Mouse (Mus musculus): ENCODE measurements around the gene Natd1. TPM values are rescaled to one million over a fixed set of nuclear protein-coding genes. Genes with fewer than 3 reads are reported as not detected.
"Not testable (repeated sequence)": the region's sequence is repeated elsewhere in the genome, so short reads cannot be mapped to it uniquely, and the experiment has no call there.

Natd1 gene
- polyA plus RNA-seq, 1 experiment from 2014 or later, result 23.9 TPM

GRCm38 (mm10) chr11:60880559-60880958 is 34.0 kb downstream of the Natd1 start:
- Histone ChIP-seq H3K9ac (replicated peaks) (no peak overlapping the region), H3K4me2 (no peak overlapping the region), H3K9me3 (replicated peaks) (no peaks in the 10 kb centered on the region), H3K27ac (replicated peaks) (no peak overlapping the region), H3K36me3 (no peaks in the 10 kb centered on the region), H3K27me3 (replicated peaks) (no peaks in the 10 kb centered on the region), H3K4me3 (replicated peaks) (no peak overlapping the region), H3K4me1 (peaks cover 34% of the 10 kb centered on the region)
- 84% methylated on average over 4 of the region's 4 CpGs for WGBS
- no peak for ATAC-seq (ENCODE audit: low FRiP score)

GRCm38 (mm10) chr11:60879423-60879822 is 35.1 kb downstream of the Natd1 start:
- Histone ChIP-seq H3K9ac (replicated peaks) (peak overlapping the region; percentile 69), H3K36me3 (no peaks in the 10 kb centered on the region), H3K27ac (replicated peaks) (peak overlapping the region; percentile 93), H3K4me3 (replicated peaks) (peak overlapping the region; percentile 100), H3K4me2 (peak overlapping the region; percentile 75), H3K9me3 (replicated peaks) (no peaks in the 10 kb centered on the region), H3K4me1 (peaks cover 45% of the 10 kb centered on the region), H3K27me3 (replicated peaks) (no peaks in the 10 kb centered on the region)
- ATAC-seq (ENCODE audit: low FRiP score), result no peak
- WGBS, result 2% methylated on average over 11 of the region's 11 CpGs

GRCm38 (mm10) chr11:60878675-60879294 is 35.8 kb downstream of the Natd1 start, which contains the start of gene Tmem11:
Gene Tmem11 (minus strand): TSS chr11:60879272.
- Histone ChIP-seq H3K4me1 (peaks cover 50% of the 10 kb centered on the region), H3K27me3 (replicated peaks) (no peaks in the 10 kb centered on the region), H3K4me2 (peak within 1 kb of the TSS; percentile 75), H3K36me3 (no peaks in the 10 kb centered on the region), H3K27ac (replicated peaks) (peak within 1 kb of the TSS; percentile 93), H3K4me3 (replicated peaks) (peak within 1 kb of the TSS; percentile 100), H3K9me3 (replicated peaks) (no peaks in the 10 kb centered on the region), H3K9ac (replicated peaks) (peak within 1 kb of the TSS; percentile 89)
- peak; percentile 99 for ATAC-seq (ENCODE audit: low FRiP score)
- under 1% methylated on average over 62 of the region's 62 CpGs for WGBS

GRCm38 (mm10) chr11:60878056-60878612 is 36.4 kb downstream of the Natd1 start:
- Histone ChIP-seq H3K9ac (replicated peaks) (peak overlapping the region; percentile 89), H3K27me3 (replicated peaks) (no peaks in the 10 kb centered on the region), H3K27ac (replicated peaks) (peak overlapping the region; percentile 93), H3K9me3 (replicated peaks) (no peaks in the 10 kb centered on the region), H3K4me3 (replicated peaks) (peak overlapping the region; percentile 100), H3K36me3 (no peaks in the 10 kb centered on the region), H3K4me1 (peaks cover 54% of the 10 kb centered on the region), H3K4me2 (peak overlapping the region; percentile 75)
- peak; percentile 67 for ATAC-seq (ENCODE audit: low FRiP score)
- 1% methylated on average over 49 of the region's 52 CpGs for WGBS

GRCm38 (mm10) chr11:60873101-60873500 is 41.4 kb downstream of the Natd1 start:
- H3K27ac ChIP-seq (replicated peaks), result no peak overlapping the region
- H3K4me1 ChIP-seq, result peaks cover 45% of the 10 kb centered on the region
- 0 out of 2 replicates have a peak, but pooled peaks cover 3% of the 10 kb centered on the region for H3K36me3 ChIP-seq
- ATAC-seq (ENCODE audit: low FRiP score), result no peak
- no peak overlapping the region for H3K4me2 ChIP-seq
- 90% methylated on average over 6 of the region's 6 CpGs for WGBS
- H3K9ac ChIP-seq (replicated peaks), result no peak overlapping the region
- no peak overlapping the region for H3K4me3 ChIP-seq (replicated peaks)
- no peaks in the 10 kb centered on the region for H3K27me3 ChIP-seq (replicated peaks)
- no peaks in the 10 kb centered on the region for H3K9me3 ChIP-seq (replicated peaks)

- peaks cover 38% of the 10 kb centered on the region for H3K4me1 ChIP-seq
- H3K36me3 ChIP-seq, result 0 out of 2 replicates have a peak, but pooled peaks cover 3% of the 10 kb centered on the region
- no peaks in the 10 kb centered on the region for H3K9me3 ChIP-seq (replicated peaks)
- H3K9ac ChIP-seq (replicated peaks), result no peak overlapping the region
- whole genome bisulfite sequencing, result 78% methylated on average over 4 of the region's 4 CpGs
- H3K4me2 ChIP-seq, result no peak overlapping the region
- H3K4me3 ChIP-seq (replicated peaks), result no peak overlapping the region
- no peaks in the 10 kb centered on the region for H3K27me3 ChIP-seq (replicated peaks)
- no peak for ATAC-seq (ENCODE audit: low FRiP score)
- H3K27ac ChIP-seq (replicated peaks), result no peak overlapping the region
Measured at GRCm38 (mm10) chr11:60871409-60871808, 43.1 kb downstream of the Natd1 start.

GRCm38 (mm10) chr11:60869471-60869870 is 45.1 kb downstream of the Natd1 start:
- not testable (repeated sequence) for H3K4me3 ChIP-seq (replicated peaks); H3K9ac ChIP-seq (replicated peaks); ATAC-seq (ENCODE audit: low FRiP score); H3K27ac ChIP-seq (replicated peaks); H3K9me3 ChIP-seq (replicated peaks); H3K27me3 ChIP-seq (replicated peaks); H3K4me2 ChIP-seq
- Histone ChIP-seq H3K4me1 (peaks cover 19% of the 10 kb centered on the region), H3K36me3 (peaks cover 11% of the 10 kb centered on the region)
- WGBS, result 96% methylated on average over 6 of the region's 6 CpGs

GRCm38 (mm10) chr11:60867904-60868303 is 46.6 kb downstream of the Natd1 start:
- H3K27me3 ChIP-seq (replicated peaks), result no peaks in the 10 kb centered on the region
- no peak overlapping the region for H3K4me3 ChIP-seq (replicated peaks)
- WGBS, result 47% methylated on average over 8 of the region's 8 CpGs
- H3K9ac ChIP-seq (replicated peaks), result no peak overlapping the region
- H3K9me3 ChIP-seq (replicated peaks), result no peaks in the 10 kb centered on the region
- H3K36me3 ChIP-seq, result peaks cover 27% of the 10 kb centered on the region
- no peak for ATAC-seq (ENCODE audit: low FRiP score)
- no peak overlapping the region for H3K4me2 ChIP-seq
- peaks cover 20% of the 10 kb centered on the region for H3K4me1 ChIP-seq
- H3K27ac ChIP-seq (replicated peaks), result no peak overlapping the region

- H3K27me3 ChIP-seq (replicated peaks), result no peaks in the 10 kb centered on the region
- 96% methylated on average over 3 of the region's 3 CpGs for WGBS
- peaks cover 29% of the 10 kb centered on the region for H3K36me3 ChIP-seq
- H3K4me3 ChIP-seq (replicated peaks), result no peak overlapping the region
- H3K9ac ChIP-seq (replicated peaks), result no peak overlapping the region
- no peak overlapping the region for H3K27ac ChIP-seq (replicated peaks)
- no peak for ATAC-seq (ENCODE audit: low FRiP score)
- no peaks in the 10 kb centered on the region for H3K9me3 ChIP-seq (replicated peaks)
- H3K4me1 ChIP-seq, result peaks cover 20% of the 10 kb centered on the region
- no peak overlapping the region for H3K4me2 ChIP-seq
Measured at GRCm38 (mm10) chr11:60867456-60867855, 47.1 kb downstream of the Natd1 start.

- peaks cover 20% of the 10 kb centered on the region for H3K4me1 ChIP-seq
- 69% methylated on average over 2 of the region's 2 CpGs for WGBS
- H3K9ac ChIP-seq (replicated peaks), result no peak overlapping the region
- ATAC-seq (ENCODE audit: low FRiP score), result no peak
- no peak overlapping the region for H3K27ac ChIP-seq (replicated peaks)
- peaks cover 41% of the 10 kb centered on the region for H3K36me3 ChIP-seq
- H3K27me3 ChIP-seq (replicated peaks), result no peaks in the 10 kb centered on the region
- H3K9me3 ChIP-seq (replicated peaks), result no peaks in the 10 kb centered on the region
- H3K4me3 ChIP-seq (replicated peaks), result no peak overlapping the region
- no peak overlapping the region for H3K4me2 ChIP-seq
Measured at GRCm38 (mm10) chr11:60866021-60866420, 48.5 kb downstream of the Natd1 start.

- Histone ChIP-seq H3K4me3 (replicated peaks) (no peak overlapping the region), H3K27me3 (replicated peaks) (no peaks in the 10 kb centered on the region), H3K36me3 (peaks cover 40% of the 10 kb centered on the region), H3K9ac (replicated peaks) (no peak overlapping the region), H3K27ac (replicated peaks) (no peak overlapping the region), H3K4me2 (no peak overlapping the region), H3K9me3 (replicated peaks) (no peaks in the 10 kb centered on the region), H3K4me1 (peaks cover 20% of the 10 kb centered on the region)
- ATAC-seq (ENCODE audit: low FRiP score), result no peak
- 89% methylated on average over 14 of the region's 14 CpGs for WGBS
Measured at GRCm38 (mm10) chr11:60864916-60865315, 49.6 kb downstream of the Natd1 start.

- H3K27ac ChIP-seq (replicated peaks), result no peak overlapping the region
- 88% methylated on average over 2 of the region's 2 CpGs for WGBS
- peaks cover 40% of the 10 kb centered on the region for H3K36me3 ChIP-seq
- H3K9me3 ChIP-seq (replicated peaks), result no peaks in the 10 kb centered on the region
- no peak for ATAC-seq (ENCODE audit: low FRiP score)
- no peaks in the 10 kb centered on the region for H3K27me3 ChIP-seq (replicated peaks)
- H3K4me3 ChIP-seq (replicated peaks), result no peak overlapping the region
- H3K9ac ChIP-seq (replicated peaks), result no peak overlapping the region
- peaks cover 20% of the 10 kb centered on the region for H3K4me1 ChIP-seq
- H3K4me2 ChIP-seq, result no peak overlapping the region
Measured at GRCm38 (mm10) chr11:60864166-60864565, 50.4 kb downstream of the Natd1 start.
